Mouse (Mus musculus): Measurements from ENCODE around the gene Enoph1.

Gene Enoph1

GRCm38 (mm10) chr5:100079931-100080275 is 40.1 kb downstream of the Enoph1 start:
- no peak for DNase-seq

- DNase-seq: no peak
Measured at GRCm38 (mm10) chr5:100082006-100082405, 42.2 kb downstream of the Enoph1 start.

GRCm38 (mm10) chr5:100083953-100084562 is 44.3 kb downstream of the Enoph1 start:
- no peak for DNase-seq

GRCm38 (mm10) chr5:100085097-100085496 is 45.3 kb downstream of the Enoph1 start:
- DNase-seq: no peak

DNA sequence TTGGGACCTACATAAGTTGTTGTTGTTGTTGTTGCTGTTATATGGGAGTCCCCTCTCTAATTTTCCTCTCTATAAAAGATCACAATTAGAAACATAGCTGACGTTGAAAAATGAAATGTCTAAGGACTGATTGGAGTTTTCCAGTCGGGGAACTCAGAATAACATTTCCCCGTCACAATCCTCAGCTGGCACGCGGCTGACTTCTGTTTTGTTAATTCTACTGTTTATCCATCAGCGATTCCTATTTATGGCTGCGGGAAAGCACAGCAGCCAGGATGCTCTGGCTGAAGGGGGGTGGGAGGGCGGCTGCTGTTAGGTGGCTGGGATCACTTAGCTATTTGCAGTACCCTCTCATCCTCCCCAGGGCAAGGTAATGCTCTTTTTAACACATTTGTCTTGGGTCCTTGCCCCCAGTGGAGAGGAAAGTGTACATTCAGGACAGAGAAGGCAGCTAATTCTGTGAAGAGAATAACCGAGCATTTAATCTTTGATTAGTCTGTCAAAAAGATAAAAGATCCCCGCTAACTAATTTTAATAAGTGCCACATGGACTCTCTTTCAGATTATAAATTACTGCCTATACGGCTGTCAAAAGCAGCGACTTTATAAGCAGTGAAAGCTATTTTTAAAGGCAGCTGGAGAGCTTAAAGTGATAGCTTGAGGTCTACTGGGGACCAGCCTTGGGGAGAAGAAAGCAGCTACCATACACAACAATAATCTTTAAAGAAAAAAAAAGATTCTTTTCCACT is 50.9 kb downstream of the Enoph1 start:
- DNase-seq: no peak

- DNase-seq: no peak
Measured at GRCm38 (mm10) chr5:100091263-100091594, 51.4 kb downstream of the Enoph1 start.

DNA sequence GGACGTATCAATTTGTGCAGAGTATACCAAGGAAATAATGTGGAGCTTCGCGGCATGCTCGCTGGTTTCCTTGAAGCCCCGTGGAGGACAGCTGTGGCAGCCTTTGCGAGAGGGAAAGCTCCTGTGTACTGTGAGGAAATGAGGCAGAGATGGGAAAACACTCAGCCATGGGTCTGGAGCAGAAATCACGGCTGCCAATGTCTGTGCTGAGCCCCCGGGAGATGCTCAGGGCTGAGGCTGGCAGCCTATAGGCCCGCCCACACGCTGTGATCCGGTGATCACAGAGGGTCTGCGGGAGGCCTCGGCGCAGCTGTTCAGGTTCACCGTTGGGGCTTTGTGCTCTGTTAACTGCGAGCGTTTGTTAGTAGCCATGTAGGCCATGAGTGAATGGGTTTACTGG is 51.8 kb downstream of the Enoph1 start:
- peak; percentile 75 for DNase-seq

- no peak for DNase-seq
Measured at GRCm38 (mm10) chr5:100096955-100097354, 57.2 kb downstream of the Enoph1 start.

GRCm38 (mm10) chr5:100097967-100098366 is 58.2 kb downstream of the Enoph1 start:
- DNase-seq: no peak

DNA sequence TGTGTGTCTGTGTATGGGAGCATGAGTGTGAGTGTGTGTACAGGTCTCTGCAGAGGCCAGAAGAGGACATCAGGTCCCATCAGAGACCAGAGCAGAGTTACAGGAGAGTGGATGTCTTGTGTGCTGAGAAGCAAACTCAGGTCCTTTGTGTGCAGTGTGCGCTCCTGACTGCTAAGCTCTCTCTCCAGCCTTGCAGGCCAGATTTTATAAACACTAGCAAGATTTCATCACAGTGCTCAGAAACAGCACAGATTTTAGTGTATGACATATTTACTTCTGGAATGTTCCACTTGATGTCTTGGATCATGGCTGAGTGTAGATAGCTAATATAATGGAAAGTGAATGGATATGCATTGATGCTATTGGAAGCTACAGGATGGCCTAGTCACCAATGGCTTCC is 62.6 kb downstream of the Enoph1 start:
- DNase-seq: no peak

DNA sequence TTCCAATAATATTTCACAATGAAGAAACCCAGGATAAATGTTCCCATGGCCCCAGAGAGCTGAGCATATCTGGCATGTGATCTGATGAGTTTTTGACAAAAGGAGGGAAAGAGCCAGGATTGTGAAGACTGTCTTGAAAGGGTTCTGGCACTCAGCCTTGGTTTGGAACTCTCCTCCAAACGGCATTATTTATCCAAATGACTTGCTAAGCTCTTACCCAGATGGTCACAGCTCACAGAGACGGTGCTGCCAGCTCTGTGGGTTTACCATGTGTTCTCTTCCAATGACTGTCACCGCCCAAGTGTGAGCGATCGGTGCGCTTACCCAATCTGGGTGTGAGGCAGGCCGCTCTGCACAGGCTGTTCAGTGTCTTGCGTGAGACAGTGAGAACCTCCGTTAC is 69.1 kb downstream of the Enoph1 start:
- no peak for DNase-seq

DNA sequence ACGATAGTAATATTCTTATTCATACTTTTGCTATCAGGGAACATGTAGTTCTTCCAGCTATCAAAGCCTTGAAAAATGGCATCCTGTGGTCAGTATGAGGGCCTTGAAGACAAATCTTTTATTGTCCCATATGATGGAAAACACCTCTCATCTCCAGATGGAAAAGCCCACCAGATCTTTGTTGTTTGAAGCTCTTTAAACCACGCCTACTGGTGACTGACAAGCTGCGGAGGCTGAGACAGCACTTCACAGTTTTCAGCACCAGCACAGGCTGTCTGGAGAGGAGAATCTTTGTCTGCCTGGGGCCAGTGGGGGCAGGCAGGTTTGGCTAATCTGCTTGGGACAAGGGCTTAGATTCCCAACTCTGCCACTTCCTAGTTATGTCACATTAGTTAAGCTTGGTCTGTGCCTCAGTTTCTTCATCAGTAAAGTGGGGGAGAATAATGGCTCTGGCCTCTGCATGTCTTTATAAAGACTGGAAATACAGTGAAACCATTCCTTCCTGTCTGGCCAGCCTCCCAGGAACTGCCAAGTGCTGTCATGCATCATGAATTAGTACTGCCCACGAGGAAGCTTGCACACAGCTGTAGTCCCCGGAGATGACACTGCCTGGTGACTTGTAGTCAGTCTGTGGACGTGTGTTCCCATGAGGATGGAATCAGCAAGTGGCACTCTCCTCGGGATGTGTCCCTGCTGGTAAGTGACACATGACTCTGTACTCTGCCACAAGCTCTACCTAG is 69.9 kb downstream of the Enoph1 start:
- no peak for DNase-seq

- no peak for DNase-seq
Measured at GRCm38 (mm10) chr5:100110581-100110980, 70.8 kb downstream of the Enoph1 start.

GRCm38 (mm10) chr5:100113403-100113802 is 73.6 kb downstream of the Enoph1 start:
- DNase-seq: no peak

Data from embryo, embryonic 11 days (tissue).